In genomic region chr13:78205426-78205825, GRCm38 (mm10) we compare ENCODE assay signal across 15 mouse cellular contexts. TPM values are rescaled to one million over a fixed set of nuclear protein-coding genes. Genes with fewer than 3 reads are reported as not detected.
A peak's percentile ranks its signal among the peaks of the same experiment; 100 is the strongest.
DNase-seq lines count a peak whose midpoint lies in the region; ATAC-seq lines count a peak whose summit lies in the region.
"Had no signal": no experiment of that assay in that cellular context is flagged by ENCODE, and none has a peak within 500 bp of the region (broad histone marks: within the 10 kb centered on the region; RNA-seq: fewer than 3 reads in every experiment).

No protein-coding gene starts in this region.

- H3K4me3 ChIP-seq in neural tube, embryonic 12.5 days = no peak overlapping the region
- H3K4me3 ChIP-seq in forebrain, embryonic 16.5 days (replicated peaks; ENCODE audit: low read length) = no peak overlapping the region
- no peak overlapping the region; the same call in 1 of the 2 replicates for H3K4me3 ChIP-seq in midbrain, embryonic 13.5 days (replicated peaks)
- H3K4me3 ChIP-seq: limb, embryonic 10.5 days; liver, embryonic 15.5 days had no signal

- no peaks in the 10 kb centered on the region for H3K9me3 ChIP-seq in neural tube, embryonic 12.5 days
- H3K9me3 ChIP-seq in forebrain, embryonic 16.5 days (ENCODE audit: control insufficient read depth, low read length) = no peaks in the 10 kb centered on the region
- no peaks in the 10 kb centered on the region for H3K9me3 ChIP-seq in midbrain, embryonic 13.5 days
- H3K9me3 ChIP-seq: limb, embryonic 10.5 days; liver, embryonic 15.5 days had no signal

- no peak overlapping the region for H3K27ac ChIP-seq in neural tube, embryonic 12.5 days
- H3K27ac ChIP-seq in forebrain, embryonic 16.5 days (ENCODE audit: low read length) = peak overlapping the region; percentile 3; the same call in 1 of the 2 replicates
- no peak overlapping the region for H3K27ac ChIP-seq in midbrain, embryonic 13.5 days
- H3K27ac ChIP-seq: limb, embryonic 10.5 days; liver, embryonic 15.5 days had no signal

- ATAC-seq in neural tube, embryonic 12.5 days (ENCODE audit: low FRiP score, low read depth) = no peak
- ATAC-seq in forebrain, embryonic 16.5 days = no peak
- ATAC-seq in midbrain, embryonic 13.5 days = no peak
- ATAC-seq in inflammation-experienced regulatory T-cells, adult 6 months = no peak
- ATAC-seq: Patski had no signal

- peak overlapping the region; percentile 81 for H3K4me2 ChIP-seq in neural tube, embryonic 12.5 days (replicated peaks)
- H3K4me2 ChIP-seq in forebrain, embryonic 16.5 days (ENCODE audit: low read length) = peak overlapping the region; percentile 39
- peak overlapping the region; percentile 32 for H3K4me2 ChIP-seq in midbrain, embryonic 13.5 days (replicated peaks)
- H3K4me2 ChIP-seq: liver, embryonic 15.5 days had no signal

- H3K36me3 ChIP-seq in neural tube, embryonic 12.5 days = no peaks in the 10 kb centered on the region
- H3K36me3 ChIP-seq in forebrain, embryonic 16.5 days (ENCODE audit: control insufficient read depth, insufficient read depth) = no peaks in the 10 kb centered on the region
- no peaks in the 10 kb centered on the region for H3K36me3 ChIP-seq in midbrain, embryonic 13.5 days
- H3K36me3 ChIP-seq: limb, embryonic 10.5 days; liver, embryonic 15.5 days had no signal

- peaks cover 56% of the 10 kb centered on the region for H3K4me1 ChIP-seq in neural tube, embryonic 12.5 days
- H3K4me1 ChIP-seq in forebrain, embryonic 16.5 days (replicated peaks; ENCODE audit: control insufficient read depth, insufficient read depth, low read length) = peaks cover 26% of the 10 kb centered on the region
- H3K4me1 ChIP-seq in midbrain, embryonic 13.5 days (replicated peaks) = peaks cover 62% of the 10 kb centered on the region
- H3K4me1 ChIP-seq: liver, embryonic 15.5 days had no signal

- no peak overlapping the region for H3K9ac ChIP-seq in neural tube, embryonic 12.5 days
- H3K9ac ChIP-seq in forebrain, embryonic 16.5 days (replicated peaks; ENCODE audit: low read depth, low read length) = no peak overlapping the region
- no peak overlapping the region for H3K9ac ChIP-seq in midbrain, embryonic 13.5 days (replicated peaks)
- H3K9ac ChIP-seq: liver, embryonic 15.5 days had no signal

- no peak for DNase-seq in neural tube, embryonic 10.5 days (ENCODE audit: extremely low spot score, low spot score)
- no peak for DNase-seq in kidney, adult 18-20 months
- DNase-seq in liver = no peak
- DNase-seq: adrenal gland, adult 2 months; cerebellum, postnatal 14 days; kidney, adult 2 months; layer of hippocampus, adult 9-11 months; lung, postnatal 36 days had no signal

- H3K27me3 ChIP-seq in neural tube, embryonic 12.5 days (replicated peaks) = no peaks in the 10 kb centered on the region
- no peaks in the 10 kb centered on the region for H3K27me3 ChIP-seq in forebrain, embryonic 16.5 days (replicated peaks; ENCODE audit: control insufficient read depth, insufficient read depth, low read length)
- H3K27me3 ChIP-seq in midbrain, embryonic 13.5 days = peaks cover 3% of the 10 kb centered on the region
- H3K27me3 ChIP-seq: Patski had no signal

RNA-seq across cellular contexts. Expression of gene Nr2f1, which starts 5.9 kb away (rescaled TPM):
- polyA plus RNA-seq in neural tube, embryonic 12.5 days (2016; fragmentation: Nextera tagmentation; extraction: Ambion mirVana) = 48.4 and 56.4 TPM in 2 replicates
- 70.2 and 71.1 TPM in 2 replicates for polyA plus RNA-seq in forebrain, embryonic 16.5 days (2015; fragmentation: Nextera tagmentation; extraction: Ambion mirVana)
- 76.9 and 83.2 TPM in 2 replicates for polyA plus RNA-seq in midbrain, embryonic 13.5 days (2015; fragmentation: Nextera tagmentation; extraction: Ambion mirVana)
- not detected for polyA plus RNA-seq in inflammation-experienced regulatory T-cells, adult 6 months (2017; shearing (Covaris generic))

Comparison
In these comparisons a context has a peak if more than half of its experiments do, and no peak if none do; other contexts are left out.
1. RNA of gene Nr2f1, which starts 5.9 kb away (polyA plus RNA-seq): 76.9 to 83.2 TPM in midbrain, embryonic 13.5 days, 70.2 to 71.1 TPM in forebrain, embryonic 16.5 days and 48.4 to 56.4 TPM in neural tube, embryonic 12.5 days; not detected in inflammation-experienced regulatory T-cells, adult 6 months; every median in the first group is over 10 times any median in the second.
2. Peak in every context shown above with its lines, with median percentiles within 50 percentile points of each other: H3K4me2 ChIP-seq.